Mouse (Mus musculus) liver, embryonic 14.5 days (tissue): ENCODE data around the gene Duox1. TPM values are rescaled to one million over a fixed set of nuclear protein-coding genes. Genes with fewer than 3 reads are reported as not detected.

Experiments
- ATAC-seq: fragments of 200-750 bp; cut with Nextera tagmentation; 2 replicates; pipeline ENCODE4 v1.8.0; 2017; ENCODE audit warnings: moderate number of reproducible peaks, mild to moderate bottlenecking, moderate library complexity; ENCODE audit not compliant: insufficient read depth
- DNase-seq, 3 experiments: peaks; one replicate each; pipeline ENCODE4 v3.0.0-alpha.2; 2012 to 2013; ENCODE audit warnings: low read depth in 3 of 3, low spot score in 3 of 3
- H3K27ac ChIP-seq: fragments of 300-500 bp; sonication (generic); 2 replicates; pipeline ENCODE4 v1.5.1; 2014; ENCODE audit warnings: moderate library complexity, mild to moderate bottlenecking, control low read depth, inconsistent platforms
- H3K27me3 ChIP-seq: fragments of 300-500 bp; sonication (generic); 2 replicates; pipeline ENCODE4 v1.6.1; 2014; ENCODE audit warnings: mild to moderate bottlenecking, low read length, moderate library complexity; ENCODE audit not compliant: control insufficient read depth, insufficient read depth
- H3K36me3 ChIP-seq: fragments of 300-500 bp; sonication (generic); replicated peaks from 2 replicates; pipeline ENCODE4 v1.6.1; 2014; ENCODE audit warnings: low read depth; ENCODE audit not compliant: control insufficient read depth, insufficient read depth
- H3K4me1 ChIP-seq, 2 experiments: fragments of 200-500 bp in 1 of 2; fragments of 300-500 bp in 1 of 2; sonication (generic) in 1 of 2; replicated peaks; 2 replicates each; pipeline ENCODE4 v1.6.1; 2012 to 2014; ENCODE audit warnings: antibody characterized with exemption in 1 of 2, inconsistent platforms in 1 of 2, low read length in 1 of 2; ENCODE audit not compliant: control insufficient read depth in 2 of 2, insufficient read depth in 2 of 2
- H3K4me2 ChIP-seq: fragments of 300-500 bp; sonication (generic); 2 replicates; pipeline ENCODE4 v1.6.1; 2014; ENCODE audit warnings: low read depth, mild to moderate bottlenecking, control low read depth, moderate library complexity
- H3K4me3 ChIP-seq, 2 experiments: fragments of 200-500 bp in 1 of 2; fragments of 300-500 bp in 1 of 2; sonication (generic) in 1 of 2; 2 replicates each; pipeline ENCODE4 v1.5.1; 2012 to 2014; ENCODE audit warnings: low read depth in 2 of 2, low read length in 2 of 2, mild to moderate bottlenecking in 2 of 2, control low read depth in 1 of 2, inconsistent platforms in 1 of 2, moderate library complexity in 1 of 2; ENCODE audit not compliant: insufficient read depth in 1 of 2
- H3K9ac ChIP-seq: fragments of 300-500 bp; sonication (generic); replicated peaks from 2 replicates; pipeline ENCODE4 v1.6.1; 2014; ENCODE audit warnings: mild to moderate bottlenecking, control low read depth, moderate library complexity
- H3K9me3 ChIP-seq: fragments of 300-500 bp; sonication (generic); 2 replicates; pipeline ENCODE4 v1.6.1; 2016; ENCODE audit warnings: low read length, mixed read lengths; ENCODE audit not compliant: control insufficient read depth
- CTCF ChIP-seq: IDR thresholded peaks from 2 replicates; pipeline ENCODE4 v1.5.1; 2016; ENCODE audit warnings: antibody characterized with exemption, low read depth, control low read depth
- EP300 ChIP-seq: IDR thresholded peaks from 2 replicates; pipeline ENCODE4 v1.6.1; 2016; ENCODE audit warnings: antibody characterized with exemption, low read depth
- WGBS: fragments of 180-500 bp; shearing (Covaris S2); extraction: QIAGEN DNeasy Blood & Tissue Kit; methylation state at CpG from one replicate; pipeline ENCODE4 v1.1.7; 2014; ENCODE audit not compliant: insufficient replicate concordance; 5-methylcytosine and 5-hydroxymethylcytosine counted together
- polyA plus RNA-seq, 2 experiments: library from polyadenylated mRNA; depleted of rRNA in 1 of 2; stranded (reverse) in 1 of 2; unstranded in 1 of 2; fragments of >200 nt; fragmentation: Nextera tagmentation in 1 of 2; extraction: Ambion mirVana in 1 of 2; gene quantifications; 2 replicates each; pipeline versions ENCODE4 v1.2.1 to v1.2.3; 2012 to 2014

Duox1 gene
- polyA plus RNA-seq, 2 experiments, result not detected

DNA sequence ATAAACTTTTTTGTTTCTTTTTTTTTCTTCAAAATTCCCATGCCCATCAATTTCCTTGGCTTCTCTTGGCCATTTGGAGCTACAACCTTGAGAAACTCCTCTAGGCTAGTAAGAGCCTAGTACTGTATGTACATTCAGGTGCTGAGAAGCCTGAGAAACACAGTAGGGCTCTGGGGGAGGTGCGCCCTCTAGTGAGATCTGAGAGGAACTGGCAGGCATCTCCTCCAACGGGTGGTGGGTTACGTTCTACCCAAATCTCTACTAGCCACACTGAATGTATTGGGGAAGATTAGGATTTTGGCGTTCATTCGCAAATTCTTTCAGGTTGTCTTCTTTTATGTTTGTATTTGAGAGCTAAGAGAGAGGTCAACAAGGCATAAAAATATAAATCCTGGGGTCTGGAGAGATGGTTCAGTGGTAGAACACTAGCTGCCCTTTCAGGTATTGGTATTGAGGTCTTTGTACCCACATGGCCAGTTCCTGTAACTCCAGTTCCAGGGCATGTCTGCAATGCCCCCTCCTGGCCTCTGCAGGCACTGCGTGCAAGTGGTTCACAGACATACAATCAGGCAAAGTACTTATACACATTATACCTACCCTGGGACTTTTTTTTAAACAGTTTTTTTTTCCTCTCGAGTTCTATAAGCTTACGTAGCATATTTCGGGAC lies 12.8 kb upstream of the Duox1 start:
- Histone ChIP-seq H3K4me2 (no peak overlapping the region), H3K4me1 (0 out of 4 replicates have a peak, but pooled peaks cover 0 to 2% of the 10 kb centered on the region in 2 experiments), H3K36me3 (no peaks in the 10 kb centered on the region), H3K4me3 (no peak overlapping the region), H3K9ac (no peak overlapping the region), H3K9me3 (no peaks in the 10 kb centered on the region), H3K27me3 (peaks cover 56% of the 10 kb centered on the region), H3K27ac (no peak overlapping the region)
- DNase-seq, result peak; percentile 29 to 48 (median 33)
- TF ChIP-seq EP300 (no peak), CTCF (peak; percentile 67)
- peak; percentile 48; the same call in 1 of the 2 replicates for ATAC-seq
- 7% methylated on average over 9 of the region's 9 CpGs for WGBS

DNA sequence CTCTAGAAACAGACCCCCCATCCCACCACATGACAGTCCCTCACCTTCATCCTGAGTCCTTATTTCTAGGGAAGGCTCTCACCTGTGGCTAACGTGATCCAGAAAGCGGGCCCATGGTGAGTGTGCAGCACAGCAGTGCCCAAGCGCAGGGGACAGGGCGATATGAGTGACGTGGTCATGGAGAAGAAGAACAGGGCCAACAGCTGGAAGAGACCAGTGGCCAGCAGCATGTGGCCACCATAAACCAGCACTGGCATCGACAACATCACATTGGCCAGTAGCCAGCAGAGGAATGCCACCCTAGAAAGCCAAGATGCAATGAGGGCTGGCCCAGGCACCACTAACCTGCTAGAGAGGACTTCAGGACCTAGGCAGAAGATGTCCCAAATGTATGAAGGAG lies 10.9 kb upstream of the Duox1 start:
- Histone ChIP-seq H3K9me3 (no peaks in the 10 kb centered on the region), H3K9ac (no peak overlapping the region), H3K36me3 (no peaks in the 10 kb centered on the region), H3K4me2 (no peak overlapping the region), H3K27ac (no peak overlapping the region), H3K4me1 (no peaks in the 10 kb centered on the region), H3K4me3 (no peak overlapping the region), H3K27me3 (peaks cover 44% of the 10 kb centered on the region)
- ATAC-seq (no peak), DNase-seq (no peak)
- no peak for TF ChIP-seq EP300
- TF ChIP-seq CTCF, result no peak
- 67% methylated on average over 6 of the region's 6 CpGs for WGBS

DNA sequence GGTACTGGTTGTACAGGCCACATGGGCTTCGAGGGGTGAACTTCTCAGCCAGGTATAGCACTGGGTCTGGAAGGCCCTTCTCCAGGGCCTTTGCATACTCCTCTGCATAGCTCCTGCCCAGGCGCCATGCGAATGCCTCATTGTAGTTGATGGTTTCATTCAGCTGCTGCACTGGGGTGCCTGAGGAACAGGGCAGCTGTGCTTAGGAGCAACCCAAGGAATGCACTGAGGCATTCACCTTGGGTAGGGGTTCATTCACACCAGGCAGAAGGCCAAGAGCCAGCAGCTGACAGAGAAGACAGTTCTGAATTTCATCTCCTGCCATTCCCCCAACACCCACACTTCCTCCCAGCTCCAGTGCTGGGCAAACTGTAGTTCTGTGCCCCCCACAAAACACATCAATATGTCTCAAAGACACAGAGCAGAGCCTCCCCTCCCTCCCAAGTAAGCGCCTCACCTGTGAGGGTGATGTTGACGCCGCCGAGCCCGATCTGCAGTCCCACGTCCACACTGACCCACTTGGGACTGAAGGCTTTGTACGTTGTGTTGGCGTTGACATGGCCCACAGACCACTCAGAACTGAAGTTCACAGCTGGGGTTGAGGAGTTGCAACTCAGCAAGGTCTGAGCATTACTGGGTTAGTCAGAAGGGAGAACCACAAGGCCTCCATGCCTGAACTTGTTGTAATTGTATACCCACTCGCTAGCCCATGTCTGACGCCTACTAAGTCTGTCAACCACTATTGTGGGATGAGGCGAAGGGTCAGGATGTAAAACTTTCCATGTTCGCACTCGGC lies 10.2 kb upstream of the Duox1 start:
- no peaks in the 10 kb centered on the region for H3K36me3 ChIP-seq
- H3K27ac ChIP-seq, result no peak overlapping the region
- no peak overlapping the region for H3K4me2 ChIP-seq
- ATAC-seq (no peak), DNase-seq (no peak)
- H3K27me3 ChIP-seq, result peaks cover 36% of the 10 kb centered on the region
- no peaks in the 10 kb centered on the region for H3K9me3 ChIP-seq
- H3K4me3 ChIP-seq, result no peak overlapping the region
- no peaks in the 10 kb centered on the region for H3K4me1 ChIP-seq
- 67% methylated on average over 16 of the region's 16 CpGs for WGBS
- no peak overlapping the region for H3K9ac ChIP-seq
- TF ChIP-seq CTCF (no peak), EP300 (no peak)

DNA sequence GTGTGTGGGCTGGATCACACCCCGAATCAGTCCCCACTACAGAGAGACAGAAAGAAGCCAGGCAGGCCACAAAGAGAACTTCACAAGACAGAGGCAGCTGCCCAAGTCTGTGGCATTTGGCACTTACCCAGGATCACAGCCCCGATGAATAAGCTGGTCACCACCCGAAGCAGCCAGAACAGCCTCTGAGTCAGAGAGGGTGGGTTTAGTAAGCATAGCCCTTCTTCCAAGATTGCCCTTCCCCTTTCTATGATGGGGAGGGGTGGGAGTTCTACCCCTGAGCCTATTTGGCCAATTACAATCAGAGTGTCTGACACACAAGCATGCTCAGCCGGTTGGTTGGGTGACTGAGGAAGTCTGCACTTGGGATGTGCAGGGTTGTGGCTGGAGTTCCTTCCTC lies 9.3 kb upstream of the Duox1 start:
- H3K4me3 ChIP-seq, result no peak overlapping the region
- no peaks in the 10 kb centered on the region for H3K9me3 ChIP-seq
- H3K4me1 ChIP-seq, result no peaks in the 10 kb centered on the region
- H3K27me3 ChIP-seq, result peaks cover 28% of the 10 kb centered on the region
- DNase-seq (no peak), ATAC-seq (no peak)
- H3K27ac ChIP-seq, result no peak overlapping the region
- TF ChIP-seq CTCF, result no peak
- TF ChIP-seq EP300, result no peak
- no peak overlapping the region for H3K4me2 ChIP-seq
- no peak overlapping the region for H3K9ac ChIP-seq
- H3K36me3 ChIP-seq, result no peaks in the 10 kb centered on the region
- WGBS, result 32% methylated on average over 4 of the region's 4 CpGs

DNA sequence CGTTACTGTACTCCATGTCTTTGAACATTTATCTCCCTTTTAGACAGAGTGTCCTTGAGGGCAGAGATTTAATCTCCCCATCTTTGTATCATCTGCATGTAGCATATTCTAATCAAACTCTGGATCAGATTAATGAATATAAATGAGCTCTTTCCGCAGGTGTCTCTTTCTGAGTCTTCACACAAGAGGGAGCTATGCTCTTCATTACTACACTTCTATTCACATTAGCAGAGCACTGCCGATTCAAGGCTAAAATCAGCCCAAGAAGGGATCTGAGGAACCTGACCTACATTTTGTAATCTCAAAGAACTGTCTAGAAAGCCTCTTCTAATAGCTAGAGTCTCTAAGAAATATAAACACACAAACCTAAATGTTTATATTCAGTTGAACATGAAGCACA lies 5.8 kb upstream of the Duox1 start:
- ATAC-seq (no peak), DNase-seq (no peak)
- H3K9ac ChIP-seq, result no peak overlapping the region
- H3K4me2 ChIP-seq, result no peak overlapping the region
- TF ChIP-seq EP300 (no peak), CTCF (no peak)
- peaks cover 38% of the 10 kb centered on the region for H3K27me3 ChIP-seq
- no peaks in the 10 kb centered on the region for H3K4me1 ChIP-seq
- H3K36me3 ChIP-seq, result no peaks in the 10 kb centered on the region
- H3K27ac ChIP-seq, result no peak overlapping the region
- H3K9me3 ChIP-seq, result no peaks in the 10 kb centered on the region
- 40% methylated on average over 3 of the region's 3 CpGs for WGBS
- no peak overlapping the region for H3K4me3 ChIP-seq
